Mouse (Mus musculus): ENCODE measurements at regions not wholly inside any gene's neighbourhood (a gene's known extent, or its start where the extent isn't known, plus 50 kb on each side); places are given as distances from the start of the nearest gene placed in this dataset.
"Not testable (repeated sequence)": the region's sequence is repeated elsewhere in the genome, so short reads cannot be mapped to it uniquely, and the experiment has no call there.

- TF ChIP-seq CTCF (IDR thresholded peaks at IDR 0.05; ENCODE audit: low read depth), result peak; percentile 23; the same call in 1 of the 2 replicates
- TF ChIP-seq EP300 (optimal IDR thresholded peaks at IDR 0.05), result not testable (repeated sequence)
Observed at GRCm38 (mm10) chrX:50537785-50538159, 109.5 kb upstream of the Olfr1324 start.
